Mouse (Mus musculus): ENCODE results near the gene Lhx2.
A peak's percentile ranks its signal among the peaks of the same experiment; 100 is the strongest.

Lhx2 gene

DNA sequence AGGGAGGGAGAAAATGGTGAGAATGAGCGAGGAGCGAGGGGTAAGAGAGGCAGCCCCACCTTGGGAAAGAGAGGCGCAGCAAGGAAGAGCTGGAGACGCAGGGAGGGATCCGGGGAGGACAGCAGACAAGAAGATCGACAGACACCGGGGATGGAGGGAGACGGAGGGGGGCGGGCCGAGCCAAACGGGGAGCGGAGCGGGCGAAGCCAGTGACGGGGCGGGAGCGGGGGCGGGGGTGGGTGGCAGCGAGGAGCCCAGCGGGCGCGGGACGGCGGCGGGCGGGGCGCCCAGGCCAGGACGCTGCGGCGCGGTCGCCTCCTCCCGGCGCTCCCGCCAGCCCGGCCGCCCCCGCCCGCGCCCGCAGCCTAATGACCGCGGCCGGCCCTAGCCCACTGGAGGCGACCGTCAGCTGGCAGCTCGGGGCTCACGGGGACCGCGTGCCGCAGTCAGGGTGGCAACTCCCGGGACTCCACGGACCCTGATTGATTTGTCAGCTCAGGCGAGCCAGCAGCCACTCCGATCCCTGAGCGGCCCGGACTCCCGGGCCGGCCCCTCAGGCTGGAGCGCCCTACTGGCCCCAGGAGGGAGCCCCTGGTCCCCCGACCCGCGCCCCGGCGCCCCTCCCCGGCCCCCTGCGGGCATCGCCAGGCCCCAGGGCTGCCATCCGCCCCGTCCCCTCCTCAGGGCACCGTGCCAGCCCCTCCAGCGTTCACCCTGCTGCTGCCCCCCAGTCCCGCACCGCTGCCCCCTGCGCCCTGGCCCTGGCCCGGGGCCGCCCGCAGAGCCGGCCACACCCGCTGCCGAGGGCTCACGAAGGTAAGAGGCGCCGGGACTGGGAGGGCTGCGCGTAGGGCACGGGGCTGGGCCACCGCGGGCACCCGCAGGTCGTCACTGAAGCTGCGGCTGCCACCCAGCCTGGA, at the start of gene Lhx2:
TSS of gene Lhx2 (plus strand) at position 292 of the 920 bp plus-strand sequence.
- DNase-seq (ENCODE audit: extremely low read depth, low read depth, low spot score) = no peak

DNA sequence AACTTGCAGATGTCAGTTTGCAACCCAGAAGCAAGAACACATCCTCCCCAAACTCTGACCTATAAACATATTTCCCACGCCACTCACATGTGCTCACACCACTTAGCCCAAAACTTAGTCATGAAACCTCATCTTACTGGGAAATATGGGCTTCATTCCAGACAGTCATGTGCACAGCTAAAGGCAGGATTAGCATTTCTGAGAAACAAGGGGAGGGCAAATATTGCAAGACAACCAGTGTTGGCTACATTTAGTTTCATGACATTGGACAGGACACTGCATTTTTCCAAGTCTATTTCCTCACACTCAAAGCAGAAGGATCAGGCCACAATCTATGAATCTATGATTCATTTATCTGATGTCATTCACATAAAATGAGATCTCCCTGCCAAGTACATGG, 47.6 kb upstream of the Lhx2 start:
- DNase-seq (ENCODE audit: extremely low read depth, low read depth, low spot score) = peak; percentile 18

DNA sequence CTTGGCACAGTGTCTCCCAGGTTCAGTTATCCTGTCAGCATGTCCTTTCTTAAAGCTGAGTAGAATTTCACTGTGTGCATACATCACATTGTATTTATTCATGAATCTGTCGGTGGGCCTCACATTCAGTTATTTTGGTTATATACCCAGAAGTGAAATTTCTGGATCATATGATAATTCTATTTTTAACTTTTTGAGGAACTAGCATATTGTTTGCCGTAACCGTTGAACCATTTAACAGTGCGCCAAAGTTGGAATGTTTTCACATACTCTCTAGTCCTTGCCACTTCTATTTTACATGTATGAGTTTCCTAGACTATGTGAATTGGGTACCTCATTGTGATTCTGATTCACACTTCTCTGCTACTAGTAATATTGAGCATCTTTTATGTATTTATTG, 43.1 kb upstream of the Lhx2 start:
- DNase-seq (ENCODE audit: extremely low read depth, low read depth, low spot score) = no peak

DNA sequence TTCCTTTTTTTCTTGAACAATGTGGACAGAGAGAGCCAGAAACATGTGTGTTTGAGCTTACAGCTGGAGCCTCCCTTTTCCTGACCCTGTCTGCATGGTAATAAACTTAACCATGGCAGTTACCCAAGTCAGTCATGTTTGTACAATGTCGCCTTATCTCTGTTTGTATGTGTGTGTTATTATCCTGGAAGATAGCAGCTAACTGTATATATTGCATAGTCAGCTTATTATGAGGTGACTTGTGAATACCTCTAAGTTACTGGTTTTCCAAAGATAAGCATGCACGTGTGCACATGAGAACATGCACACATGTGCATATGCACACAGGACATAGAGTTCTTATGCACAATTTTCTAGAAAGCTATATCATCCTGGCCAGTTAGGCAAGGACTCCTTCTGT, 38.1 kb upstream of the Lhx2 start:
- no peak for DNase-seq (ENCODE audit: extremely low read depth, low read depth, low spot score)

DNA sequence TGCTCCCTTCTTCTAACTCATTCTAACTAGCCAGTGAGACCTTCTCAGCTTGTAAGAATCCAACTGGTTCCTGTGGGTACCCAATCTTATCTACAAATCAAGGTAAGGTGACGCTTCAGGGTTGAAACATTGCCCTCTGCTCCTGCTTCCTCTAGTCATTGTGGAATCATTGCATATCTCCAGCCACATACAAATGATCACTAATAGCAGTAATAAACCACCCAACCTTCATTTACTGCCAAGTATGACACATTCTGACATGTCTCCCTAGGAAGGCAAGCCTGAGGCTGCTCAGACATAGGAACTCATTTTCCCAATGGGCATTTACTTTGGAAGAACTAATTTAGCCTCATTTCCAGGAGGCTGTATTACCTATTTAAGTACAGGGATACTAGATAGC, 33.9 kb upstream of the Lhx2 start:
- no peak for DNase-seq (ENCODE audit: extremely low read depth, low read depth, low spot score)

DNA sequence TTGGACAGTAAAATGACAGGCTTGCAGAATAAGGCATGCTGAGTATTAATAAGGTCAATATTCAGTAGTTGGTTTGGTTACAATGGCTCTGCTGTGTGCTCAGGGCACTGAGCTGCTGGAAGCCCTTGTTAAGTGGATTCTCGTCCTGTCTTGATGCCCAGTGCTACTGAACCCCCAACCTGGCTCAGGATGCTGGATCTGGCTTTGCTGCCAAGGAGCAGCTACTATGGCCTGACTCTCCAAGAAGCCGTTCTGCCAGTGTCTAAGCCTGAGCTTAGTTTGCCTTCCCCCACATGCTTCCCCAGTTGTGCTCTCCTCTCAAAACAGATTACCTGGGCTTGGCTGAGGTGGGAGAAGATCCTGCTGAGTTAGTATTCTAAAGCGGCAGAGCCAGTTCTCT, 26.2 kb upstream of the Lhx2 start:
- DNase-seq (ENCODE audit: extremely low read depth, low read depth, low spot score) = no peak

DNA sequence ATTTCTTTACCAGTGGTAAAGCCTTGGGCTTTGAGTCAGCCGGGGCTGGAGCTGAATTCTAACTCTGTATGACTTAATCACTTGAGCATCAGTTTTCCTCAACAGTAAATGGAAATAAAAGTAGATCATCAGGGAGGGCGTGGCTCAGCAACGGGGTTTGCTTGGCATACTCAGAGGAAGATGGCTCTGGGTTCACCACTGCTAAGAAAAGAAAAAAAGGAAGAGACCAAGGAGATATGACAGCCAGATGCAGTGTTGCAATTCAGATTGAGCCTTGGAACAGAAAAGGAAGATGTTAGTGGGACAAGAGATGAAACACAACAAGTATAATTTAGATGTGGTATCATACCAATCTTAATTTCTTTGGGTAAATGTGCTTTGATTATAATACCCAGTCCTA, 25.7 kb upstream of the Lhx2 start:
- DNase-seq (ENCODE audit: extremely low read depth, low read depth, low spot score) = no peak

DNA sequence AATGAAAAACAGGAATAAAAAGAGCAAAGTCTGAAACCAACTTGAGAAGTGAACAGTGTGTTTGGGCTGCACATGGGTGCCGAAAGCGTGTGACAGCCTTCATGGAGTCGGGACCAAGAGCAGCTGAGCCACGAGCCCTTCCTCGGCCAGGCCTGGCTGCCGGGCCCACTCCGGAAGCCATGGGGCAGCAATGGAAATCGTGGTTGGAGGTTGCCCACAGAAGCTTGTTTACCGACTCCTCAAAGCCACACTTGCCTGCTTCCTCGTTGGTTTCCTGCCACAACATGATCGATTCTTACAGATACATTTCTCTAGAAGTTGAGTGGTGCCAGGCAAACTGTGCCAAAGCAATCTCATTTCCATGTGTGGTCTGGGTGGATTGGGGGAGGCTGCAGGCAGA, 20.0 kb upstream of the Lhx2 start:
- no peak for DNase-seq (ENCODE audit: extremely low read depth, low read depth, low spot score)

DNA sequence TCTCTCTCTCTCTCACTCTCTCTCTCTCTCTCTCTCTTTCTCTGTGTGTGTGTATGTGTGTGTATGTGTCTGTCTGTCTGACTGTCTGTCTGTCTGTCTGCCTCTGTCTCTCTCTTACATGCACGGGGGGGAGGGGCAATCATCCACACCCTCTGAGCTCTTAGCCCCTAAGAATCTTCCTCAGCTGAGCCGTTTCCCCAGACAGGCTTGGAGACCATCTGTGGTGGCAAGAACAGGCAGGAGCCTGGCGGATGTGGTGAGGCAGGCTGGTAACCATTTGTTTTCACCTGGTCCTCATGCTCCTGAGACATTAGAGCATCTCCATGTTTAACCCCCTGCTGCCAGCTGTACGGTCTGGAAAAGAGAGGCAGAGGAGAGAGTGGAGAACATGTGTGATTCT, 18.2 kb upstream of the Lhx2 start:
- no peak for DNase-seq (ENCODE audit: extremely low read depth, low read depth, low spot score)

DNA sequence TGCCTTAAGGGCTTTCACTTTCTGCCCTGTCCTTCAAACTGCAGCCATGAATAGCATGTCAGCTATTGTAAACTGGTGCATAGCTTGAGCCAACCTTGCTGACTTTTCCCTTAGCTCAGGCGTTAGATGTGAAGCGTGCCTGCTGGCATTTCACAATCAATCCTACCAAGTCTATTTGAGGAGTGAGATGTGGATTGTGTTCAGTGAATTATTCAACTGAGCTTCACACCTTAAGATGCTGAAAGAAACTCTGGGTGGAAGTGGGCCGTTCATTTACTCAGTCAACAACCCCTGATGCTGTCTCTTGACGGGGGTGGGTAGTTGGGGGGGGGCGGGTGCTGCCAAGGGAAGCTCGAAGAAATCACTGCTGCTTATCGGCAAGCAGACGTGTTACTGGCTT, 15.7 kb upstream of the Lhx2 start:
- DNase-seq (ENCODE audit: extremely low read depth, low read depth, low spot score) = no peak

DNA sequence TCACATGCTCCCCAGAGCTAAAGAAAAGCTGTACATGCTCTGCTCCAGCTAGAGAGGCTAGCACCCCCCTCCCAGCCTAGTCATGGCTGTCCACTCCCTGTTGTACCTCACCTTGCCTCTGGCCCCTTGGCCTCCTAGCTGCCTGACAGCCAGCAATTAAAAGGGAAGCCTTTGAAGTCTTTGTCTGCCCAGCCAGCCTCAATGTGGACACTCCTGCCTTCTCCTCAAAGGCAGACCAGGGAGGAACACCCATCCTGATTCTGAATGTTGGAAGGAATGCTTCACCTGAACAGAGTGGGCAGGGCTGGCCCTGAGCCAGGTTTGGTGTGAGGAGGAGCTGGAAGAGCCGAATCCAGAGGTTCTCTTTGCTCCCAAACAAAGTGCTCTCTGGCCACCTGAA, 12.4 kb upstream of the Lhx2 start:
- no peak for DNase-seq (ENCODE audit: extremely low read depth, low read depth, low spot score)

DNA sequence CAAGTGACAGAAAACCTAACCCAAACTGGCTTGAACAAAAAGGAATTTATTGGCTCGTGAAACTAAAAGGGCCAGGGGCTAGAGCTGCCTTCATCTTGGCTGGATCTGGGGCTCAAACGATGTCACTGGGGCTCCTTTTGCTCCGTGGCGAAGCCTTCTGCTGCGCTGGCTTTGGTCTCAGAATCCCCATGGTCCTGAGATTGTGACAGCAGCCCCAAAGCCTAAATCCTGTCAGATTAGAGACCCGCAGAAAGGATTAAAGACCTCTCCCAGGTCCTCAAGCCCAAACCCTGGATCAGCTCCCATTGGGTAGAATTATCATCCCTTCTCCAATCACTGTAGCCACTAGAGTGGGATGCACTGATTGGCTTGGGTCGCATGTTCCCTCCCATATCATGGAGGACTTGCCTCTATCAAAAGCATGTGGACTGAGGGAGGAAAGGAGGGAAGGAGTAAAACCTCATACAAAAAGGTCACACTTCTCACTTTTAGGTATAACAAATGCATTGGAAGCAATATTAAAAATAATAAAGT, 5.4 kb upstream of the Lhx2 start:
- DNase-seq (ENCODE audit: extremely low read depth, low read depth, low spot score) = no peak

DNA sequence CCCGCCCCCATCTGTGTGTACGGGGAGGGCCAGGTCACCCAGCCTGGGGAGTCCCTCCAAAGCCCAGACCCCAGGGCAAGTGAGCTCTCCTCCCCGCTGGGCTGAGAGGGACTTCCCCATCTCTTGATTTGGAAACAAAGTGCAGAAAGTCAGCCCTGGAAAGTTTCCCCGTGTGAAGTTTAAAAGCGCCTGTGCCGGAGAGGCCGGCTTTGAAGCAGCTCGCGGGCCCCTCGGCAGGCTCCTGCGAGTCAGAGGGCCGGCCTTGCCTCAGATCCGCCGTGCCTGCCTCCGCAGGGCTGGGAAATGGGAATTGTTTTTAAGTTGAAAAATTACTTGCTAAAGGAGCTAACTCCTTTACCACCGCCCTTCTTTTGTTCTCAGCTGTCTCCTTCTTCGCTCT, 2.5 kb upstream of the Lhx2 start:
- DNase-seq (ENCODE audit: extremely low read depth, low read depth, low spot score) = no peak

DNA sequence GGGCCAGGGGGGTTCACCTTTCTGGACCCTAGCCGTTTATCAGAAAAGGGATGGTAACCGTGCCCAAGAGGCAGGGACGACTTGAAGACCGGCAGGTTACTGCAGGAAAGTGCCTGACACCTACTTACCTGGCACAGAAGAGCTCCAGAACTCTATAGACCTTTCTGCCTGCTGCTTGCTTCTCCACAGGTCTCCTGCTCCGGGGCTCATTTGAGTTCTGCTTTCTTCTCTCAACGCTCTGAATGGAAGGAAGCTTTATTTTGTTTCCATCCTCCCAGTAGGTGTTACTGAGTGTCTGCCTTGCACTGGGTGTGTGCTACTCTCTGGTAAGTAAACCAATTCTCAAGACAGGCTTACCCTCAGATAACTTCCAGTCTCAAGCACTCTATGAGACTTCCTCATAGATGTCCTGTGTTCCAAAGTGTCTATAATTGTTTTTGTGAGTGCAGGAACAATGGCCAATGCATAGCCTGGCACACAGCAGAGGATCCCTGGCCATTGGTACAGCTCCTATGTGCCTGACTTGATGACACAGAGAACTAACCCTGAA, 1.9 kb upstream of the Lhx2 start:
- DNase-seq (ENCODE audit: extremely low read depth, low read depth, low spot score) = no peak

DNA sequence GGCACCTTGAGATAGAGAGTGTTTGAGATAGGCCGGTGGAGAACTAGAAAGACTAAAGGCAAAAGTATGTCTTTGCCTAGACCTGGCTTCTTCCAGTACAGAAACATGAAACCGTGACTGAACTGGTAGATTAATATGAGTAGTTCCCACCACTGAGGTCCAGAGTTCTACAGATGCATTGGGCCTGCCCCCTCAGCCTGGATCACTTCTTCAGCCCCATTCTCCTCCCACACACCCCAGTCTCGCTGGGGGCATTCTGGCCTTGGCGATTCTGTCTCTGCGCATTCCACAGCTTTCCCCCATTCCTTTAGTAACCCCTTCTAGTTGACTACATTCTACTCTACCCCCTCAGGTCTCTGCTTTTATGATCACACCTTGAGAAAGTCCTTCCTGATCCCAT, 1.4 kb upstream of the Lhx2 start:
- DNase-seq (ENCODE audit: extremely low read depth, low read depth, low spot score) = no peak

DNA sequence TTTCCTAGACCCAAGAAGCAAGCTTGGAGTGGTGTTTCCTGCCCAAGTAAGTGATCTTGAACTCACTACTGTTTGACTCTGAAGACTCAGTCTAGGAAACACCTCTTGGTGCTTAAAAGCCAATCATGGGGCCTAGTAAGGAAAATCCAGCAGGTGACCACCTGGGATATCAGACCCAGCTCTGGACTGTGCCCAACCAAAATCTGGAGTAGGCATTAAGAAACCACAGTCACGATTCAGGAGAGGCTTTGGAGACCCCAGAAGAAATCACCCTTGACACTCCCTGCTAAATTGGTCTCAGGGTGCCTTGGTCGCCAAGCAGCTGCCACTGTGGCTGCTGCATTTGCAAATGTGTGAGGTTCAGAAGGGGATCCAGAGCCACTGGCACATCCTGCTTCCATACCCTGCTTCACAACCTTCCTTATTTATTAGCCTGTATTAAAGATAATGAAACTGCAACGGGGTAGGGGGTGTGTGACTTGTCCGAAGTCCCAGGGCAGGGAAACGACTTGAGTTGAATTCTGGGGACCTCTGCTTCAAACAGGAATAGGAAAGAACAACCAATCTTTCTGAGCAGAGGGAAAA, 641 bp upstream of the Lhx2 start:
- no peak for DNase-seq (ENCODE audit: extremely low read depth, low read depth, low spot score)

DNA sequence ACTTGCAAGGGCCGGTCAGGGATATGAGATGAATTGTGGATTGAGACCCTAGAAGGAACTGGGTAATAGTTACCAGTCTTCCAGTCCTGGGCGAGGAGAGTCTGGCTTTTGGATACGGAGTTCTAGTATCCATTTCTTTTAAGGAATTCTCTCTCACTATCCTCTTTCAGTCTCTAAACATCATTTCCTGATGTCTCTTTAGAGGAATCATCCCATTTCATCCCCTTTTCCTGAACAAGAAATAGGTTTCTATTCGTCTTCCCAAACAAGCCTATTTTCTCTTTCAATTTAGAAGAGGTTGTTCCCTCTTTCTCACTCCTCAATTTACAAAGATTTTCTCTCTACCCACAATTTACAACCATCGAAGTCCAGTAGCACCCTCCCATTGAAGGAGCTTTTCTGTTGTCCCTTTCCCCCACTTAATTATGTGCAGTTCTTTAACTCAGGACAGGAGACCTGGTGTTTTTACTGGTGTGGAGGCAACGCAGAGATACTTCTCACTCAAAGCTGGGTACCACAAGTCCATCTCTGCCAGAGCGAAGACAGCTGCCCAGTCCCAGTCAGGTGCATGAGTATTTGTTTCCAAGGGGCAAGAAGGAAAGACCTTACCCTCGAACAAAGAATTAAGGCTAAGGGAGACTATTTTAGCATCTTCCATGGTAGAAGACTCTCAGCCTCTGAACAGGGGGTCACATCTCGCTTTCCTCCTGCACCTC, 987 bp downstream of the Lhx2 start:
- no peak for DNase-seq (ENCODE audit: extremely low read depth, low read depth, low spot score)

DNA sequence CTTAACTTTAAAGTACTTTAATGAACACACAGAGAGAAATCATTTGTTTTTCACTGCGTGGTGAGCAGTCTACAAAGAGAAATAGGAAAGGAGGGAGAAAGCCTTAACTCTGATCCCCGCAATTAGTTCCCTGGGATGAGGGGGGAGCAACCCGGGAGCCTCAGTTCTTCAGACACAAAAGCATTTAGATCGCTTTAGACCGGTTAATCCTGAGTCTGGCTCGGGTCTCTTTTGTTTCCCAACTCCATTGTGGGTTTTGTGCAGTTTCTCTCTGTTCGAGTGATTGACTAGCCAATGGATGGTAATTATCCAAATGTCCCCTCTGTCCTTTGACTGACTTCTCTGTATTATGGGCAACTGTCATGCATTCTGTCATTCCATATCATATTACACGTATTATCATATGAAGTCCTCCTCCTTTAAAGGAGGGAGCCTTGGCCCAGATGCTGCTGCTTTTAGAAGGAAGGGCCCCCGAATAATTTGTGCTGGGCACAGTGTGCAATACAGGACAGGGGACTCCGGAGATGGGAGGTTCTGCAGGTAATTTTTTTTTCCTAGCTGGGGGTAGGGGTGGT, 1.6 kb downstream of the Lhx2 start:
- no peak for DNase-seq (ENCODE audit: extremely low read depth, low read depth, low spot score)

DNA sequence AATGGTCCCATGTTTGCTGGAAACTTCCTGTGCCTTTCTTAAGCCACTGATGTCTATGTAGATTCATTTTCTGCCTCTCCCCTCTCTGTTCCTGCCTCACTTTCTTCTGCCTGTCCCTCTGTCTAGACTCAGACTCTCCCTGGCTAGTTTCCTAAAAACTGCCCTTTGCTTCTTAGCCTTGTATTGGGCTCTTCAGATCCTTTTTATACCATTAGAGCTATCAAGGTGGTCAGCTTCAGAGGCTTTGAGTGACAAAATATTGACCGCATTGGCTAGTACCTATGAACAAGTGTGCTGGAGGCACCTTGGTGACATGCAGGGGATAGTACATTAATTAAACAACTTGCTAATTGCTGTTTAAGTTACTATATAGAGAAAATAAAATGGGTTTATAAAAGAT, 4.5 kb downstream of the Lhx2 start:
- no peak for DNase-seq (ENCODE audit: extremely low read depth, low read depth, low spot score)

DNA sequence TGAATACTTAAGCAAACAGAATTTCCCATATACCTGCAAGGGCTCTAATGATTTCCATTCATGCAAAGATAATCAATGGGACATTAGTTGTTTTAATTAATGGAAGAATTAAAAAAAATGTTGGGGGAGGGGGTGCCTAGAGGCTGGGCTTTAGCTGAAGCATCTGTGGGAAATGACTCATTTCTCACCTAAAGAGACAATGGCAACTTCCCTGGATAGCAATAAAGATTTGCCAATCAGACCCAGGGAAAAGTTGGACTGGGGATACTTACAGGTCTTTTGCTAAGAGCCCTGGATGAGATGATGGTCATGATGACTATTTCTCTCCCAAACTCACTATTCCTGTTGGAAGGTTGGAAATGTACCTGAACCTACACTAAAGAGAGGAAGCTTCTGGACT, 5.6 kb downstream of the Lhx2 start:
- no peak for DNase-seq (ENCODE audit: extremely low read depth, low read depth, low spot score)

DNA sequence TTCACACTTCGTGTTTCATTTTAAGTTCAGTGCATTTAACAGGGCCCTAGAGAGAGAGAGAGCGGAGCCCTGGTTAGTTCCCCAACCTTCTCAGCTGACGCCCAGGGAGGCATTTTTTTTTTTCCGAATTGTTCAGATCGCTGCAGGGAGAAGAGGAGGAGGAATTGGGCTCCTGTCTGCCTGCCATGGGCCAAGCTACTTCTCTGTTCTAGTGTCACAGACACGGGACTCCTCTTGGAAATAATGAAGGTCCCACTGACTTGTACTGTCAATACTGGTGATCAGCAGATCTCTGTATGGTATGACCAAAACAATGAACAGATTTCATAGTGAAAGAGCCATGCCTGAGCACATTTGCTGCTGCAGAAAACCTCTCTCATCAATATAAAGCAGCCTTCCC, 7.3 kb downstream of the Lhx2 start:
- no peak for DNase-seq (ENCODE audit: extremely low read depth, low read depth, low spot score)

Measured in fat pad, adult 2 months (tissue).